Mouse (Mus musculus) hindbrain, embryonic 14.5 days (tissue): Measurements from ENCODE around the gene Ifit1bl2. TPM values are rescaled to one million over a fixed set of nuclear protein-coding genes. Genes with fewer than 3 reads are reported as not detected.
"Not testable (repeated sequence)": the region's sequence is repeated elsewhere in the genome, so short reads cannot be mapped to it uniquely, and the experiment has no call there.

Experiments used
- ATAC-seq: fragments of 200-750 bp; cut with Nextera tagmentation; 2 replicates; pipeline ENCODE4 v1.8.0; 2017; ENCODE audit warnings: moderate number of reproducible peaks, mild to moderate bottlenecking, moderate TSS enrichment, moderate library complexity; ENCODE audit not compliant: low FRiP score
- DNase-seq: peaks from one replicate; pipeline ENCODE4 v3.0.0-alpha.2; 2015; ENCODE audit warnings: low spot score
- H3K27ac ChIP-seq: fragments of 300-500 bp; sonication (generic); 2 replicates; pipeline ENCODE4 v1.5.1; 2014; ENCODE audit warnings: mild to moderate bottlenecking, moderate library complexity
- H3K27me3 ChIP-seq: fragments of 300-500 bp; sonication (generic); 2 replicates; pipeline ENCODE4 v1.6.1; 2014; ENCODE audit warnings: mild to moderate bottlenecking, low read length, mixed read lengths; ENCODE audit not compliant: control insufficient read depth, insufficient read depth
- H3K36me3 ChIP-seq: fragments of 300-500 bp; sonication (generic); replicated peaks from 2 replicates; pipeline ENCODE4 v1.6.1; 2014; ENCODE audit not compliant: control insufficient read depth, insufficient read depth
- H3K4me1 ChIP-seq: fragments of 300-500 bp; sonication (generic); replicated peaks from 2 replicates; pipeline ENCODE4 v1.6.1; 2014; ENCODE audit warnings: antibody characterized with exemption, low read length, mixed read lengths; ENCODE audit not compliant: control insufficient read depth, insufficient read depth
- H3K4me2 ChIP-seq: fragments of 300-500 bp; sonication (generic); replicated peaks from 2 replicates; pipeline ENCODE4 v1.6.1; 2014; ENCODE audit warnings: mild to moderate bottlenecking, moderate library complexity
- H3K4me3 ChIP-seq: fragments of 300-500 bp; sonication (generic); replicated peaks from 2 replicates; pipeline ENCODE4 v1.5.1; 2014; ENCODE audit warnings: mild to moderate bottlenecking, low read length
- H3K9ac ChIP-seq: fragments of 300-500 bp; sonication (generic); 2 replicates; pipeline ENCODE4 v1.6.1; 2014
- H3K9me3 ChIP-seq: fragments of 300-500 bp; sonication (generic); 2 replicates; pipeline ENCODE4 v1.6.1; 2016; ENCODE audit warnings: low read length; ENCODE audit not compliant: control insufficient read depth
- WGBS: fragments of 180-500 bp; shearing (Covaris S2); extraction: QIAGEN DNeasy Blood & Tissue Kit; methylation state at CpG from one replicate; pipeline ENCODE4 v1.1.7; 2014; 5-methylcytosine and 5-hydroxymethylcytosine counted together
- polyA plus RNA-seq: library from polyadenylated mRNA; unstranded; fragments of >200 nt; fragmentation: Nextera tagmentation; extraction: Ambion mirVana; gene quantifications from 2 replicates; pipeline ENCODE4 v1.2.1, GENCODE M21; 2014

The Ifit1bl2 gene
- polyA plus RNA-seq, 1 experiment from 2014 or later: 0.07 TPM

DNA sequence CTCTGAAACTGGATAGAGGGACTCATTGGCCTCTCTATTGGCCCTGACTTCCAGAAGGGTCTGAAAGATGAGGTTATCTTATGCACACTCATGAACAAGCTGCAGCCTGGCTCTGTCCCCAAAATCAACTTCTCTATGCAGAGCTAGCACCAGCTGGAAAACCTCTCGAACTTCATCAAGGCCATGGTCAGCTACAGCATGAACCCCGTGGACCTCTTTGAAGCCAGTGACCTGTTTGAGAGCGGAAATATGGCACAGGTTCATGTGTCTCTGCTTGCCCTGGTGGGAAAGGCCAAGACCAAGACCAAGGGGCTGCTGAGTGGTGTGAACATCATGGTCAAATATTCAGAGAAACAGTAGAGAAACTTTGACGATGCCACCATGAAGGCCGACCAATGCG lies 16.8 kb downstream of the Ifit1bl2 start:
- 98% methylated on average over 6 of the region's 6 CpGs for WGBS
- Histone ChIP-seq H3K9me3 (no peaks in the 10 kb centered on the region), H3K27me3 (no peaks in the 10 kb centered on the region), H3K9ac (no peak overlapping the region), H3K4me2 (no peak overlapping the region), H3K4me1 (no peaks in the 10 kb centered on the region), H3K36me3 (no peaks in the 10 kb centered on the region), H3K4me3 (no peak overlapping the region), H3K27ac (no peak overlapping the region)
- DNase-seq (no peak), ATAC-seq (no peak)

DNA sequence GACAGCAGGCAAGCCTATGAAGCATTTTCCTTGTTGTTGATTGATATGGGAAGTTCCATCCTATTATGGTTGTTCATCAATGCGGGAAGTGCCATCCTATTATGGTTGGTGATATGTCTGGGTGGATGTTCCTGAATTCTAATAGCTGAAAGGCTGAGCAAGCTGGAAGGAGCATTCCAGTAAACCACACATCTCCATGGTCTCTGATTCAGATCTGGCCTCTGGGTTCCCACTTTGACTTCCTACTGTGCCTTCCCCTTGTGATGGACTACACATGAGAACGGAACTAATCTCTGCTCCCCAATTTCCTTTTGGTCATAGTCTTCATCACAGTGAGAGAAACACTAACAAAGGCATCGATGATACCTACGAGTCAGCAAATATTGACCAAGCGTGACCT lies 19.7 kb downstream of the Ifit1bl2 start:
- DNase-seq (no peak), ATAC-seq (no peak)
- Histone ChIP-seq H3K9ac (no peak overlapping the region), H3K27ac (no peak overlapping the region), H3K9me3 (no peaks in the 10 kb centered on the region), H3K4me3 (no peak overlapping the region), H3K27me3 (no peaks in the 10 kb centered on the region), H3K36me3 (no peaks in the 10 kb centered on the region), H3K4me2 (no peak overlapping the region), H3K4me1 (no peaks in the 10 kb centered on the region)
- WGBS: 96% methylated on average over 5 of the region's 5 CpGs

DNA sequence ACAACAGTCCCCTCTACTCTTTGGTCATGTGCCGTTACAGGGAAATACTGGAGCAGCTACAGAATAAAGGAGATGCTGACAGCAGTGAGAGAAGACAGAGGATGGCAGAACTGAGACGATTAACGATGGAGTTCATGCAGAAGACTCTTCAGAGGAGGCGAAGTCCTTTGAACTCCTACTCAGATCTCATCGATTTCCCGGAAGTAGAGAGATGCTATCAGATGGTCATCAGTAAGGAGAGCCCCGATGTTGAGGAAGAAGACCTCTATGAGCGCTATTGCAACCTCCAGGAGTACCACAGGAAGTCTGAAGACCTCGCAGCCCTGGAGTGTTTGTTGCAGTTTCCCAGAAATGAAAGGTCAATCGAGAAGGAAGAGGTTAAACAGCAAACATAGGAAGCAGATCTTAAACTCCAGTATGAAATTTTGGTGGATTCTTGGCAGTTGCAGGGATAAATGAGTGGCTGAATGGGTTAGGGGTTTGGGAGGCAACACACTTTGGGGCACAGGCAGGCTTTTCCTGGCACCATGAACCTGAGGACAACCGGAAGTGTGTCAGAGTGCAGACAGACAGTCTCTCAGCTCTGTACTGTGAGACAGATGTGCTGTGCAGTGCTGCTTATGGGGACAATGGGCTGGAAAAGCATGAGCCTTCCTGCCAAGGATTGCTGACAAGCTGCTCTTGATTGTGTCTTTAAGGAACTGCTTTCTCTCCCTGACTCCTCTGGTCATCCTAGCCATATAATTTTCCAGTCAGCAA lies 28.1 kb downstream of the Ifit1bl2 start:
- DNase-seq, H3K4me2 ChIP-seq, H3K36me3 ChIP-seq, H3K4me3 ChIP-seq, H3K27me3 ChIP-seq, H3K9me3 ChIP-seq, H3K9ac ChIP-seq, H3K4me1 ChIP-seq, ATAC-seq, H3K27ac ChIP-seq: not testable (repeated sequence)
- WGBS: 85% methylated on average over 5 of the region's 11 CpGs

DNA sequence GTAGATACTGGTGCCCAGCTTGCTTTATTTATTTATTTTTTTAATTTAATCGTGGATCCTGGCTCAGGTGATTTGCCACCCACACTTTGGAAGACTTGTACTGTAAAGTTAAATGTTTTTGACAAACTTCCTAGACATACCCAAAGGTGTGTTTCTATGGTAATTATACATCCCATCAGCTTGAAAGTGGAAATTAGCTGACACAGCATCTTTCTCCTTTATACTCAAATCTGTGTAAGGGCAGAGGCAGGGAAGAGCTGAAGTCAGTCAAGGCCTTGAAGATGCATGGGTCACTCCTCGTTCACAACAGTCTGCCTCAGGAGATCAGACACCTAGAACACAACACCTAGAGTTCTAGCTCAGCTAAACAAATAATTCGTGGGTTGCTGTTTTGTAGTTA lies 30.4 kb downstream of the Ifit1bl2 start:
- H3K27me3 ChIP-seq, DNase-seq, H3K9me3 ChIP-seq, H3K4me3 ChIP-seq, H3K4me1 ChIP-seq, ATAC-seq, H3K9ac ChIP-seq, H3K36me3 ChIP-seq, H3K4me2 ChIP-seq, H3K27ac ChIP-seq: not testable (repeated sequence)
- 78% methylated on average over 3 of the region's 3 CpGs for WGBS

DNA sequence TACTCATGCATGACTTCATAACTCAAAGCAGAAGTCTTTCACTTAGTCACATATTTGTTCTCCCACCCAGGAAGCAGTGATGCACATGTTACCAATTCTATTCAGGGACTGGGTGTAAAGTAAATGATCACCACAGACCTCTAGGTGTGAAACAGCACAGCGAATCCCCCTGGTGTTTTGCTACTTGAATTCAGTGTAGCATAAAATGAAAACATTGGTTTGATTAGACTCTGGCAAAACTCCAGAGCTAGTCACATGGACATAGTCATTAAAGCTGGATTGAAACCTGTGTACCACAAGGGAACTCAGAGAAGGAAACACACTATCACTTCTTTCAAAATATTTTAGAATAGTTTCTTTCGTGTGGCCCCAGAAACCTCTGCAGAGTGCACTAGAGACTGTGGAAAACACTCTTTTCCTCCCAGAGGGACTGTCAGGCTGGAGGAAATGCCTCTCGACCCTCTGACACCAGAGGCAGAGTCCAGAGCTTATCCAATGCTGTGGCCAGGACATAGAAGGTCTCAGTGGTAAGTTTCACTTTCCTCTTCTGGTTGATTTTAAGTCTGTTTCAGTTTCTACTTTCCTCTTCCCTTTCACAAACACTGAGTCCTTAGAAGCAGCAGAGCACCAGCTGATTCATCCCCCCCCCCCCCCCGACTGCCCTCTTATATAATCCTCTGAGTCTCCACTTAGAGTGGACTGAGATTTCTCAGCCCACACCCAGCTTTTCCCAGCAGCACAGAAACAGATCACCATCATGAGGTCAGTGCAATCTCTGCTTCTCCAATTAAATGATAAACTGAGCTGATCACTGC lies 33.1 kb downstream of the Ifit1bl2 start, which contains the start of gene Ifit3b:
Gene Ifit3b (plus strand): TSS at position 734 of the 815 bp plus-strand sequence.
- peak; percentile 50 for DNase-seq
- H3K4me1 ChIP-seq, H3K27ac ChIP-seq, H3K4me3 ChIP-seq, H3K9ac ChIP-seq, H3K4me2 ChIP-seq, H3K9me3 ChIP-seq, H3K27me3 ChIP-seq, H3K36me3 ChIP-seq: not testable (repeated sequence)
- WGBS: 64% methylated on average over 4 of the region's 4 CpGs
- ATAC-seq: peak; percentile 49; the same call in 1 of the 2 replicates

DNA sequence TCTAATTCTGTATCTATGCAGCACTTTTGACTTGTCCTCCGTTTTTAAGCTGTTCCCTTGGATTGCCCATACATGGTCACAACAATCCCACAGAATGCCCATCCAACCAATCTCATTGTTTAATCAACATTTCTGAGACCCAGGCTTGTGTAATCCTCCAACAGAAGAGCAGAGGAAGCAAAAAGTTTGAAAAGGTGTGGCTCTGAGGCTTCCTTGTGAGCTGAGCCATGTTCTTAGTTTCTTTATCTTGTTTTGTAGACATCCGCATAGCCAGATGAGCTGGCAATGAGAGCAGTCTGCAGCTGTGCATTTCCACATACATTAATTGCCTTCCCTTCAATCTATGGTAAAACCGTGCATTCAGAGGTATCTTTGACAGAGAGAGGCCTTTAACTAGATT lies 35.1 kb downstream of the Ifit1bl2 start:
- Histone ChIP-seq H3K4me2 (no peak overlapping the region), H3K36me3 (no peaks in the 10 kb centered on the region), H3K9ac (no peak overlapping the region), H3K27ac (no peak overlapping the region), H3K9me3 (no peaks in the 10 kb centered on the region), H3K4me3 (no peak overlapping the region), H3K4me1 (no peaks in the 10 kb centered on the region), H3K27me3 (no peaks in the 10 kb centered on the region)
- WGBS: 91% methylated on average over 3 of the region's 3 CpGs
- no peak for DNase-seq
- ATAC-seq: no peak

DNA sequence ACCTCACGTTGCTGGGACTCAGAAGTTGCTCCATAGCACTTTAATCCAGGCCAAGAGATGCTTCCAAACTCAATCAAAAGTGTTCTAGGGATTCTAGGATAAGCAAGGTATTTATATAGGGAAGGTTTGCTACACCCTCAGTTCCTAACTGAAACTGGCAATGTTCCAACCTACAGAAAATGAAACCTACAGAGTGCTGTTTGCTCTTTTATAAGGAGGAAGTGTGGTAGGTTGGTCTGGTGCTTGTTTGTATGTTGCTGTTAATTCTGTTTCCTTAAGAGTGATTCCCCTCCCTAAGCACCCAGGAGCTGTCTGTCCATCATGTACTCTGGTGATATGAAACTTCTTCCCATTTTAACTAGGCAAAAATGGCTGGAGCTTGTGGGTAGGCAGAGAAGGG lies 38.7 kb downstream of the Ifit1bl2 start, which contains the start of gene Ifit1bl1:
Gene Ifit1bl1 (minus strand): TSS at position 69 of the 400 bp plus-strand sequence.
- not testable (repeated sequence) for H3K4me1 ChIP-seq, H3K27ac ChIP-seq, H3K36me3 ChIP-seq, DNase-seq, H3K4me3 ChIP-seq, H3K27me3 ChIP-seq, H3K4me2 ChIP-seq, H3K9me3 ChIP-seq, ATAC-seq, H3K9ac ChIP-seq
- WGBS: 43% methylated on average over 1 of the region's 1 CpGs

DNA sequence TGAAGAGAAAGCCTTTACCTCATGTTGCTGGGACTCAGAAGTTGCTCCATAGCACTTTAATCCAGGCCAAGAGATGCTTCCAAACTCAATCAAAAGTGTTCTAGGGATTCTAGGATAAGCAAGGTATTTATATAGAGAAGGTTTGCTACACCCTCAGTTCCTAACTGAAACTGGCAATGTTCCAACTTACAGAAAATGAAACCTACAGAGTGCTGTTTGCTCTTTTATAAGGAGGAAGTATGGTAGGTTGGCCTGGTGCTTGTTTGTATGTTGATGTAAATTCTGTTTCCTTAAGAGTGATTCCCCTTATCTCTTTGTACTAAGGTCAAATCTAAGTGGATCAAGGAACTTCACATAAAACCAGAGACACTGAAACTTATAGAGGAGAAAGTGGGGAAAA lies 41.3 kb downstream of the Ifit1bl2 start:
- H3K27ac ChIP-seq, ATAC-seq, H3K4me3 ChIP-seq, H3K9me3 ChIP-seq, H3K4me2 ChIP-seq, H3K4me1 ChIP-seq, H3K9ac ChIP-seq, H3K36me3 ChIP-seq, H3K27me3 ChIP-seq, DNase-seq: not testable (repeated sequence)

DNA sequence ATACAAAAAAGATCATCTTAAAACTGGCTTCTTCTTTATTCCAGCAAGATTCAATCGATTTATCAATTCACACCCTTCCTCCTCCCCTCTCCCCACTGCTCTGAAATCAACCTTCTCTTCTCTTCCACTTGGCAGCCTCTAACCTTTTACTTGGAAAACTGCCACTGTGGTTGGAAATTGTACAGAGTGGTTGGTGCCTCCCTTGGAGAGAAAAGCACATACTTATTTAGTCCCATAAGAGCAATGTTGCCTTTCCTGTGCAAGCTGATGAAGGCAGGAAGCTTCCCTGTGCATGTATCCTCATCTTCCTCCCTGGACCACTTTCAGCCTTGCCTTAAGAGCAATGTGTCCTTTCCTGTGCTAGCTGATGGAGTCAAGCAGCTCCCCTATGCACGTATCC lies 42.2 kb downstream of the Ifit1bl2 start:
- H3K27me3 ChIP-seq: no peaks in the 10 kb centered on the region
- DNase-seq: peak; percentile 61
- 85% methylated on average over 2 of the region's 2 CpGs for WGBS
- H3K4me1 ChIP-seq: no peaks in the 10 kb centered on the region
- ATAC-seq: no peak
- no peak overlapping the region for H3K9ac ChIP-seq
- H3K27ac ChIP-seq: no peak overlapping the region
- no peaks in the 10 kb centered on the region for H3K36me3 ChIP-seq
- H3K4me3 ChIP-seq: no peak overlapping the region
- H3K4me2 ChIP-seq: no peak overlapping the region
- H3K9me3 ChIP-seq: no peaks in the 10 kb centered on the region
